Mouse (Mus musculus) neural tube, embryonic 15.5 days (tissue): ENCODE measurements around the gene Tmem79. TPM values are rescaled to one million over a fixed set of nuclear protein-coding genes. Genes with fewer than 3 reads are reported as not detected.
"Not testable (repeated sequence)": the region's sequence is repeated elsewhere in the genome, so short reads cannot be mapped to it uniquely, and the experiment has no call there.

Experiments used
- ATAC-seq: fragments of 200-750 bp; cut with Nextera tagmentation; 2 replicates; pipeline ENCODE4 v1.8.0; 2017; ENCODE audit warnings: mild to moderate bottlenecking, moderate TSS enrichment, moderate library complexity; ENCODE audit not compliant: low FRiP score
- H3K27ac ChIP-seq: fragments of 300-500 bp; sonication (generic); replicated peaks from 2 replicates; pipeline ENCODE4 v1.5.1; 2015; ENCODE audit warnings: mild to moderate bottlenecking, inconsistent platforms
- H3K27me3 ChIP-seq: fragments of 300-500 bp; sonication (generic); replicated peaks from 2 replicates; pipeline ENCODE4 v1.6.1; 2015; ENCODE audit warnings: inconsistent platforms
- H3K36me3 ChIP-seq: fragments of 300-500 bp; sonication (generic); 2 replicates; pipeline ENCODE4 v1.6.1; 2015; ENCODE audit warnings: inconsistent platforms
- H3K4me1 ChIP-seq: fragments of 300-500 bp; sonication (generic); 2 replicates; pipeline ENCODE4 v1.6.1; 2015; ENCODE audit warnings: inconsistent platforms
- H3K4me2 ChIP-seq: fragments of 300-500 bp; sonication (generic); 2 replicates; pipeline ENCODE4 v1.6.1; 2015; ENCODE audit warnings: inconsistent platforms, mild to moderate bottlenecking, moderate library complexity
- H3K4me3 ChIP-seq: fragments of 300-500 bp; sonication (generic); replicated peaks from 2 replicates; pipeline ENCODE4 v1.5.1; 2015; ENCODE audit warnings: mild to moderate bottlenecking, inconsistent platforms
- H3K9ac ChIP-seq: fragments of 300-500 bp; sonication (generic); replicated peaks from 2 replicates; pipeline ENCODE4 v1.6.1; 2015; ENCODE audit warnings: mild to moderate bottlenecking, inconsistent platforms
- H3K9me3 ChIP-seq: fragments of 300-500 bp; sonication (generic); replicated peaks from 2 replicates; pipeline ENCODE4 v1.6.1; 2016; ENCODE audit warnings: inconsistent platforms
- WGBS: fragments of 180-500 bp; shearing (Covaris S2); methylation state at CpG from one replicate; pipeline ENCODE4 v1.1.7; 2015; ENCODE audit warnings: mixed read lengths; 5-methylcytosine and 5-hydroxymethylcytosine counted together
- polyA plus RNA-seq: library from polyadenylated mRNA; unstranded; fragments of >200 nt; fragmentation: Nextera tagmentation; extraction: Ambion mirVana; gene quantifications from 2 replicates; pipeline ENCODE4 v1.2.1, GENCODE M21; 2015

Gene Tmem79
- polyA plus RNA-seq, 1 experiment from 2014 or later: 1.9 TPM

GRCm38 (mm10) chr3:88296561-88297318, 39.2 kb downstream of the Tmem79 start, which contains the start of the genes Tsacc and Cct3:
Tsacc (minus strand) TSS chr3:88296999.
Cct3 (plus strand) TSS chr3:88297116.
- under 1% methylated on average over 44 of the region's 44 CpGs for WGBS
- Histone ChIP-seq H3K9ac (peak within 1 kb of the TSS; percentile 86), H3K4me3 (peak within 1 kb of the TSS; percentile 82), H3K4me1 (peaks cover 27% of the 10 kb centered on the region), H3K4me2 (peak within 1 kb of the TSS; percentile 77), H3K36me3 (peaks cover 27% of the 10 kb centered on the region), H3K27me3 (no peaks in the 10 kb centered on the region), H3K9me3 (no peaks in the 10 kb centered on the region), H3K27ac (peak within 1 kb of the TSS; percentile 91)
- peak; percentile 98 for ATAC-seq

- Histone ChIP-seq H3K9ac (peak overlapping the region; percentile 60), H3K36me3 (peaks cover 21% of the 10 kb centered on the region), H3K27ac (peak overlapping the region; percentile 91), H3K4me1 (peaks cover 27% of the 10 kb centered on the region), H3K4me2 (peak overlapping the region; percentile 69), H3K27me3 (no peaks in the 10 kb centered on the region), H3K9me3 (no peaks in the 10 kb centered on the region), H3K4me3 (peak overlapping the region; percentile 82)
- ATAC-seq: peak; percentile 32; the same call in 1 of the 2 replicates
- WGBS: 1% methylated on average over 12 of the region's 12 CpGs
These were observed 39.8 kb downstream of the Tmem79 start for GRCm38 (mm10) chr3:88296110-88296560.

- not testable (repeated sequence) for H3K27me3 ChIP-seq, H3K27ac ChIP-seq, H3K4me3 ChIP-seq, ATAC-seq, H3K9me3 ChIP-seq
- 65% methylated on average over 1 of the region's 1 CpGs for WGBS
- Histone ChIP-seq H3K4me2 (peak overlapping the region; percentile 69), H3K36me3 (peaks cover 12% of the 10 kb centered on the region), H3K9ac (0 out of 2 replicates have a peak overlapping the region, but pooled peaks have one; percentile 60), H3K4me1 (peaks cover 27% of the 10 kb centered on the region)
These were observed 40.7 kb downstream of the Tmem79 start for GRCm38 (mm10) chr3:88295272-88295671.

GRCm38 (mm10) chr3:88291970-88292369, 44.0 kb downstream of the Tmem79 start:
- Histone ChIP-seq H3K4me2 (no peak overlapping the region), H3K4me1 (peaks cover 8% of the 10 kb centered on the region), H3K36me3 (no peaks in the 10 kb centered on the region), H3K9me3 (no peaks in the 10 kb centered on the region), H3K9ac (no peak overlapping the region), H3K27ac (no peak overlapping the region), H3K27me3 (no peaks in the 10 kb centered on the region), H3K4me3 (no peak overlapping the region)
- ATAC-seq: no peak
- 56% methylated on average over 4 of the region's 4 CpGs for WGBS

GRCm38 (mm10) chr3:88288133-88288713, 47.7 kb downstream of the Tmem79 start:
- not testable (repeated sequence) for H3K4me2 ChIP-seq, H3K4me1 ChIP-seq, H3K9ac ChIP-seq, H3K27ac ChIP-seq, H3K27me3 ChIP-seq, ATAC-seq, H3K36me3 ChIP-seq, H3K4me3 ChIP-seq, H3K9me3 ChIP-seq
- WGBS: 83% methylated on average over 8 of the region's 10 CpGs

GRCm38 (mm10) chr3:88287110-88287509, 48.8 kb downstream of the Tmem79 start, which contains the start of gene Gm38392:
Gm38392 (minus strand) TSS chr3:88287210.
- Histone ChIP-seq H3K9me3 (no peaks in the 10 kb centered on the region), H3K36me3 (no peaks in the 10 kb centered on the region; the same call in 1 of the 2 replicates), H3K27ac (no peak within 1 kb of the TSS), H3K4me2 (no peak within 1 kb of the TSS), H3K4me1 (no peaks in the 10 kb centered on the region), H3K4me3 (no peak within 1 kb of the TSS), H3K9ac (no peak within 1 kb of the TSS), H3K27me3 (no peaks in the 10 kb centered on the region)
- 95% methylated on average over 4 of the region's 4 CpGs for WGBS
- no peak for ATAC-seq

- ATAC-seq, H3K27me3 ChIP-seq, H3K36me3 ChIP-seq, H3K4me2 ChIP-seq, H3K4me3 ChIP-seq, H3K27ac ChIP-seq, H3K9ac ChIP-seq, H3K4me1 ChIP-seq, H3K9me3 ChIP-seq: not testable (repeated sequence)
- WGBS: no CpG with 5 or more reads among the region's 2 CpGs
These were observed 50.4 kb downstream of the Tmem79 start for GRCm38 (mm10) chr3:88285565-88285895.

GRCm38 (mm10) chr3:88284815-88285564, 51.0 kb downstream of the Tmem79 start:
- 97% methylated on average over 14 of the region's 14 CpGs for WGBS

GRCm38 (mm10) chr3:88281141-88281916, 54.6 kb downstream of the Tmem79 start:
- H3K36me3 ChIP-seq, H3K27ac ChIP-seq, H3K9me3 ChIP-seq, H3K4me1 ChIP-seq, H3K27me3 ChIP-seq, H3K9ac ChIP-seq, H3K4me3 ChIP-seq, H3K4me2 ChIP-seq, ATAC-seq: not testable (repeated sequence)
- WGBS: 67% methylated on average over 11 of the region's 11 CpGs

More at GRCm38 (mm10) chr3:88284815-88285564, 51.0 kb downstream of the Tmem79 start:
- H3K36me3 ChIP-seq, H3K9me3 ChIP-seq, ATAC-seq, H3K27ac ChIP-seq, H3K27me3 ChIP-seq, H3K4me2 ChIP-seq, H3K4me3 ChIP-seq, H3K4me1 ChIP-seq, H3K9ac ChIP-seq: not testable (repeated sequence)

- Histone ChIP-seq H3K9me3 (no peaks in the 10 kb centered on the region), H3K4me2 (no peak overlapping the region), H3K27me3 (no peaks in the 10 kb centered on the region), H3K36me3 (no peaks in the 10 kb centered on the region), H3K4me1 (no peaks in the 10 kb centered on the region), H3K9ac (no peak overlapping the region), H3K27ac (no peak overlapping the region), H3K4me3 (no peak overlapping the region)
- 93% methylated on average over 2 of the region's 2 CpGs for WGBS
- no peak for ATAC-seq
These were observed 55.9 kb downstream of the Tmem79 start for GRCm38 (mm10) chr3:88280035-88280434.
